Mouse (Mus musculus) limb, embryonic 15.5 days (tissue): ENCODE measurements around the gene Mapk12. TPM values are rescaled to one million over a fixed set of nuclear protein-coding genes. Genes with fewer than 3 reads are reported as not detected.
A peak's percentile ranks its signal among the peaks of the same experiment; 100 is the strongest.

ENCODE experiments used
- ATAC-seq: fragments of 200-750 bp; cut with Nextera tagmentation; 2 replicates; pipeline ENCODE4 v1.8.0; 2017; ENCODE audit warnings: low read depth, moderate TSS enrichment; ENCODE audit not compliant: insufficient number of reproducible peaks, low FRiP score, low TSS enrichment
- H3K27ac ChIP-seq: fragments of 300-500 bp; sonication (generic); 2 replicates; pipeline ENCODE4 v1.5.1; 2015; ENCODE audit warnings: moderate library complexity, mild to moderate bottlenecking, inconsistent platforms
- H3K27me3 ChIP-seq: fragments of 300-500 bp; sonication (generic); 2 replicates; pipeline ENCODE4 v1.6.1; 2015; ENCODE audit warnings: inconsistent platforms
- H3K36me3 ChIP-seq: fragments of 300-500 bp; sonication (generic); 2 replicates; pipeline ENCODE4 v1.6.1; 2015; ENCODE audit warnings: inconsistent platforms
- H3K4me1 ChIP-seq: fragments of 300-500 bp; sonication (generic); 2 replicates; pipeline ENCODE4 v1.6.1; 2015; ENCODE audit warnings: inconsistent platforms
- H3K4me2 ChIP-seq: fragments of 300-500 bp; sonication (generic); 2 replicates; pipeline ENCODE4 v1.6.1; 2015; ENCODE audit warnings: mild to moderate bottlenecking, inconsistent platforms
- H3K4me3 ChIP-seq: fragments of 300-500 bp; sonication (generic); 2 replicates; pipeline ENCODE4 v1.5.1; 2015; ENCODE audit warnings: mild to moderate bottlenecking, inconsistent platforms
- H3K9ac ChIP-seq: fragments of 300-500 bp; sonication (generic); 2 replicates; pipeline ENCODE4 v1.6.1; 2015; ENCODE audit warnings: inconsistent platforms
- H3K9me3 ChIP-seq: fragments of 300-500 bp; sonication (generic); 2 replicates; pipeline ENCODE4 v1.6.1; 2016; ENCODE audit warnings: inconsistent platforms
- WGBS: fragments of 180-500 bp; shearing (Covaris S2); methylation state at CpG from one replicate; pipeline ENCODE4 v1.1.7; 2015; 5-methylcytosine and 5-hydroxymethylcytosine counted together
- polyA plus RNA-seq: library from polyadenylated mRNA; unstranded; fragments of >200 nt; fragmentation: Nextera tagmentation; extraction: Ambion mirVana; gene quantifications from 2 replicates; pipeline ENCODE4 v1.2.1, GENCODE M21; 2015

Mapk12 gene
- polyA plus RNA-seq, 1 experiment from 2014 or later: 7.1 TPM

- Histone ChIP-seq H3K36me3 (no peaks in the 10 kb centered on the region), H3K4me3 (peak overlapping the region; percentile 33), H3K27me3 (peaks cover 39% of the 10 kb centered on the region), H3K4me2 (peak overlapping the region; percentile 55), H3K9ac (no peak overlapping the region), H3K9me3 (no peaks in the 10 kb centered on the region), H3K27ac (no peak overlapping the region), H3K4me1 (peaks cover 28% of the 10 kb centered on the region)
- ATAC-seq: no peak
- 4% methylated on average over 15 of the region's 16 CpGs for WGBS
These were observed 6.5 kb upstream of the Mapk12 start for GRCm38 (mm10) chr15:89147024-89147423.

- Histone ChIP-seq H3K4me3 (peak overlapping the region; percentile 33), H3K36me3 (no peaks in the 10 kb centered on the region), H3K4me2 (peak overlapping the region; percentile 55), H3K9me3 (no peaks in the 10 kb centered on the region), H3K4me1 (peaks cover 29% of the 10 kb centered on the region), H3K9ac (no peak overlapping the region), H3K27me3 (peaks cover 44% of the 10 kb centered on the region), H3K27ac (no peak overlapping the region)
- no peak for ATAC-seq
- 3% methylated on average over 27 of the region's 27 CpGs for WGBS
These were observed 6.0 kb upstream of the Mapk12 start for GRCm38 (mm10) chr15:89146537-89146936.

GRCm38 (mm10) chr15:89145813-89146350, 5.4 kb upstream of the Mapk12 start:
- whole genome bisulfite sequencing: 68% methylated on average over 24 of the region's 24 CpGs
- H3K27me3 ChIP-seq: peaks cover 50% of the 10 kb centered on the region

GRCm38 (mm10) chr15:89144965-89145364, 4.5 kb upstream of the Mapk12 start:
- Histone ChIP-seq H3K4me3 (no peak overlapping the region), H3K27ac (no peak overlapping the region), H3K9me3 (no peaks in the 10 kb centered on the region), H3K27me3 (peaks cover 60% of the 10 kb centered on the region), H3K36me3 (no peaks in the 10 kb centered on the region), H3K4me1 (peaks cover 41% of the 10 kb centered on the region), H3K4me2 (no peak overlapping the region), H3K9ac (no peak overlapping the region)
- ATAC-seq: no peak
- 78% methylated on average over 11 of the region's 11 CpGs for WGBS

More at GRCm38 (mm10) chr15:89145813-89146350, 5.4 kb upstream of the Mapk12 start:
- Histone ChIP-seq H3K9ac (no peak overlapping the region), H3K4me2 (no peak overlapping the region; the same call in 1 of the 2 replicates), H3K27ac (no peak overlapping the region), H3K36me3 (no peaks in the 10 kb centered on the region), H3K4me3 (peak overlapping the region; percentile 33; the same call in 1 of the 2 replicates), H3K9me3 (no peaks in the 10 kb centered on the region), H3K4me1 (peaks cover 36% of the 10 kb centered on the region)
- no peak for ATAC-seq

GRCm38 (mm10) chr15:89143134-89143533, 2.6 kb upstream of the Mapk12 start:
- ATAC-seq: no peak
- H3K36me3 ChIP-seq: no peaks in the 10 kb centered on the region
- peaks cover 36% of the 10 kb centered on the region for H3K4me1 ChIP-seq
- H3K9ac ChIP-seq: no peak overlapping the region
- peaks cover 63% of the 10 kb centered on the region for H3K27me3 ChIP-seq
- WGBS: 76% methylated on average over 2 of the region's 2 CpGs
- no peaks in the 10 kb centered on the region for H3K9me3 ChIP-seq
- no peak overlapping the region for H3K27ac ChIP-seq
- H3K4me2 ChIP-seq: no peak overlapping the region
- H3K4me3 ChIP-seq: no peak overlapping the region

GRCm38 (mm10) chr15:89141905-89142304, 1.4 kb upstream of the Mapk12 start:
- Histone ChIP-seq H3K27me3 (peaks cover 57% of the 10 kb centered on the region), H3K4me3 (no peak overlapping the region), H3K4me2 (no peak overlapping the region), H3K4me1 (peaks cover 30% of the 10 kb centered on the region), H3K9ac (no peak overlapping the region), H3K36me3 (no peaks in the 10 kb centered on the region), H3K9me3 (no peaks in the 10 kb centered on the region), H3K27ac (no peak overlapping the region)
- WGBS: 53% methylated on average over 4 of the region's 4 CpGs
- no peak for ATAC-seq

GRCm38 (mm10) chr15:89141443-89141842, 940 bp upstream of the Mapk12 start:
- peaks cover 53% of the 10 kb centered on the region for H3K27me3 ChIP-seq
- 17% methylated on average over 5 of the region's 5 CpGs for WGBS
- ATAC-seq: no peak
- no peak overlapping the region for H3K4me3 ChIP-seq
- H3K4me1 ChIP-seq: peaks cover 26% of the 10 kb centered on the region
- H3K9me3 ChIP-seq: no peaks in the 10 kb centered on the region
- H3K4me2 ChIP-seq: no peak overlapping the region
- H3K27ac ChIP-seq: no peak overlapping the region
- no peaks in the 10 kb centered on the region for H3K36me3 ChIP-seq
- H3K9ac ChIP-seq: no peak overlapping the region

GRCm38 (mm10) chr15:89140048-89140658, 350 bp downstream of the Mapk12 start:
- Histone ChIP-seq H3K4me2 (peak overlapping the region; percentile 90), H3K9me3 (no peaks in the 10 kb centered on the region), H3K27me3 (peaks cover 43% of the 10 kb centered on the region), H3K9ac (peak overlapping the region; percentile 27; the same call in 1 of the 2 replicates), H3K27ac (no peak overlapping the region; the same call in 1 of the 2 replicates), H3K4me1 (peaks cover 20% of the 10 kb centered on the region), H3K36me3 (no peaks in the 10 kb centered on the region), H3K4me3 (peak overlapping the region; percentile 48)
- under 1% methylated on average over 53 of the region's 53 CpGs for WGBS
- ATAC-seq: 0 out of 2 replicates have a peak, but pooled peaks have one; percentile 5

- Histone ChIP-seq H3K27ac (no peak overlapping the region), H3K9ac (no peak overlapping the region)
These were observed 2.0 kb downstream of the Mapk12 start for GRCm38 (mm10) chr15:89138531-89138930.

GRCm38 (mm10) chr15:89138046-89138405, 2.5 kb downstream of the Mapk12 start:
- Histone ChIP-seq H3K4me3 (no peak overlapping the region), H3K4me1 (peaks cover 20% of the 10 kb centered on the region), H3K9me3 (no peaks in the 10 kb centered on the region), H3K9ac (no peak overlapping the region), H3K27ac (no peak overlapping the region), H3K36me3 (no peaks in the 10 kb centered on the region), H3K27me3 (peaks cover 39% of the 10 kb centered on the region), H3K4me2 (no peak overlapping the region)
- 87% methylated on average over 7 of the region's 7 CpGs for WGBS
- no peak for ATAC-seq

More at GRCm38 (mm10) chr15:89138531-89138930, 2.0 kb downstream of the Mapk12 start:
- H3K4me2 ChIP-seq: no peak overlapping the region
- ATAC-seq: no peak
- no peak overlapping the region for H3K4me3 ChIP-seq
- peaks cover 39% of the 10 kb centered on the region for H3K27me3 ChIP-seq
- no peaks in the 10 kb centered on the region for H3K36me3 ChIP-seq
- peaks cover 20% of the 10 kb centered on the region for H3K4me1 ChIP-seq
- WGBS: 92% methylated on average over 6 of the region's 6 CpGs
- H3K9me3 ChIP-seq: no peaks in the 10 kb centered on the region

- no peak overlapping the region for H3K9ac ChIP-seq
- H3K4me2 ChIP-seq: no peak overlapping the region
- no peak for ATAC-seq
- H3K9me3 ChIP-seq: no peaks in the 10 kb centered on the region
- H3K4me3 ChIP-seq: no peak overlapping the region
- no peaks in the 10 kb centered on the region for H3K36me3 ChIP-seq
- H3K4me1 ChIP-seq: peaks cover 20% of the 10 kb centered on the region
- 71% methylated on average over 11 of the region's 11 CpGs for WGBS
- H3K27me3 ChIP-seq: peaks cover 39% of the 10 kb centered on the region
- no peak overlapping the region for H3K27ac ChIP-seq
These were observed 3.0 kb downstream of the Mapk12 start for GRCm38 (mm10) chr15:89137378-89138045.

- H3K27me3 ChIP-seq: peaks cover 34% of the 10 kb centered on the region
These were observed 3.9 kb downstream of the Mapk12 start for GRCm38 (mm10) chr15:89136461-89137155.

More at GRCm38 (mm10) chr15:89136461-89137155, 3.9 kb downstream of the Mapk12 start:
- peaks cover 20% of the 10 kb centered on the region for H3K4me1 ChIP-seq
- no peak for ATAC-seq
- H3K36me3 ChIP-seq: no peaks in the 10 kb centered on the region
- no peak overlapping the region for H3K27ac ChIP-seq
- no peak overlapping the region for H3K9ac ChIP-seq
- H3K4me2 ChIP-seq: no peak overlapping the region
- no peaks in the 10 kb centered on the region for H3K9me3 ChIP-seq
- H3K4me3 ChIP-seq: no peak overlapping the region
- WGBS: 96% methylated on average over 5 of the region's 5 CpGs
